Mouse (Mus musculus) heart, adult 2 months (tissue): ENCODE results near the gene Prr14.

Experiments used
- CTCF ChIP-seq: fragments of 200-600 bp; IDR thresholded peaks from 2 replicates; pipeline ENCODE4 v1.8.1; 2022; ENCODE audit warnings: antibody characterized with exemption, mild to moderate bottlenecking, moderate library complexity
- POLR2A ChIP-seq: fragments of 200-500 bp; IDR thresholded peaks from 2 replicates; pipeline ENCODE4 v1.6.1; 2011; ENCODE audit warnings: mild to moderate bottlenecking, low read depth, low read length, control low read depth; ENCODE audit not compliant: insufficient read depth

DNA sequence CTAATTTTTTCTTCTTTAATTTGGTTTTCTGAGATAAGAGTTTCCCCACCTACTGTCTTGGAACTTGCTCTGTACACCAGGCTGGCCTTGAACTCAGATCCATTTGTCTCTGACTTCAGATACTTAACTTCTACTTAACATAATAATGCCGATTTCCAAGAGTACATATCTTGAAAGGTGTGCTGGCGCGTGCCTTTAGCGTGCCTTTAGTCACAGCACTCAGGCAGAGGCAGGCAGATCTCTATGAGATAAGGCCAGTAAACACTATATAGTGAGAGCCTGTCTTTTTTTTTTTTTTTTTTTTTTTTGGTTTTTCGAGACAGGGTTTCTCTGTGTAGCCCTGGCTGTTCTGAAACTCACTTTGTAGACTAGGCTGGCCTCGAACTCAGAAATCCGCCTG, 56.9 kb downstream of the Prr14 start:
- TF ChIP-seq CTCF (no peak), POLR2A (no peak)
